Mouse (Mus musculus) embryo, embryonic 11.5 days (tissue): Measurements from ENCODE around the gene Tbc1d17.

ENCODE experiments used
- DNase-seq: peaks from one replicate; pipeline ENCODE4 v3.0.0-alpha.2; 2012; ENCODE audit warnings: low read depth, low spot score

Gene Tbc1d17

DNA sequence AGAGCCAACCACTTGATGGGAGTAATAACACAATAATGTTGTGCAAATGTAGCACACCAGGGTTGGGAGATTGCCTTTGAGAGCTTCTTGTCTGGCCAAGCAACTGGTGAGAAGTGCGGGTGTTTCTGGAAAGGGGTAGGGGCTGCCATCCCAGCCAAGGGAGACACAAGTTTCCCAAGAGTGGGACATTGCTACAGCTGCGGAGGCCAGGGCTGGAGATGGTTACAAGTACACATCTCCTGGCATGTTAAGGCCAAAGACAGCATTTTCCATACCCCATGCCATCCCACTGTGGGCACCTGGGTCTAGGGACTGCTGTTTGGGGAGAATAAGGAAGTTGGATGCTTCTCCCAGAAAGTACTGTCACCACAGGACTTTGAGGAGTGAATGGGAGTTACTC is 4.2 kb upstream of the Tbc1d17 start:
- DNase-seq, result no peak

GRCm38 (mm10) chr7:44852259-44853027 is 3.6 kb upstream of the Tbc1d17 start:
- DNase-seq, result no peak

- no peak for DNase-seq
Observed at GRCm38 (mm10) chr7:44851625-44852234, 2.9 kb upstream of the Tbc1d17 start.

DNA sequence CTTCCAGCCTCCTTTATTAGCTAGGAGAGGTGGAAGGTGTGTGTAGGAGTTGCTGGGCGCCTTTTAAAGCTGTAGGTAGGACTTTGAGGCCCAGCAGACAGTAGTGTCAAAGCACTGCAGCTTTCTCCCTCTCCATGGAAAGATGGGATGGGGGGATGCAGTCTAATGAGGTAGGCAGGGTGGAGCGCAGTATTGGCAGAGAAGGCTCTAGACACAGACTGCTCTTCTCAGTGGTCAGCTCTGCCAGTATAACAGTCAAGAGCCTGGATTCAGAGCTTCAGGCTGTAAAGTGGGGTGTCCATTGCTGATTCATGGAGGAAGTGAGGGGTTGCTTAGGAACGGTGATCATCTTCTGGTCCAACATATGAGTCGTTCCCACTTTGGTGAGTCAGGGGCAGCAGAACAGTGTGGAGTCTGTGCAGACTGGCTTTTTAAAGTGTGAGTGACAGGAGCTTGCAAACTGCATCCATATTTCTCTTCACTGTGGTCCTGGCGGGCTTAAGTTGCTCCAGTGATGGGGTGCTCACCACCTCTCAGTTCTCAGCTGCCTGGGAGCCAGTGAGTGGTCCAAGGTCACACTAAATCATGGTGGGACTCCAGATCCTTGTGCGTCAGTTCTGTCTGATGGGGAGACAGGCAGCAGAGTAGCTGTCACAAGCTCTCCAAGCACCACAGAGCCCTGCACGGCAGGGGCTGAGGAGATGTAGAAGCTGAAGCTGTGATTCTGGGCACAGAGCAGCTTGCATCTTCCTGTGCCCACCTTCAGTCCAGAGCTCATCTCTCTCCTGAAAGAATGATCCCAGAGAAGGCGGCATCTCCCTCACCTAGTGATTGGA is 2.1 kb upstream of the Tbc1d17 start:
- DNase-seq, result no peak

- peak; percentile 67 for DNase-seq
Observed at GRCm38 (mm10) chr7:44850146-44850545, 1.3 kb upstream of the Tbc1d17 start.

DNA sequence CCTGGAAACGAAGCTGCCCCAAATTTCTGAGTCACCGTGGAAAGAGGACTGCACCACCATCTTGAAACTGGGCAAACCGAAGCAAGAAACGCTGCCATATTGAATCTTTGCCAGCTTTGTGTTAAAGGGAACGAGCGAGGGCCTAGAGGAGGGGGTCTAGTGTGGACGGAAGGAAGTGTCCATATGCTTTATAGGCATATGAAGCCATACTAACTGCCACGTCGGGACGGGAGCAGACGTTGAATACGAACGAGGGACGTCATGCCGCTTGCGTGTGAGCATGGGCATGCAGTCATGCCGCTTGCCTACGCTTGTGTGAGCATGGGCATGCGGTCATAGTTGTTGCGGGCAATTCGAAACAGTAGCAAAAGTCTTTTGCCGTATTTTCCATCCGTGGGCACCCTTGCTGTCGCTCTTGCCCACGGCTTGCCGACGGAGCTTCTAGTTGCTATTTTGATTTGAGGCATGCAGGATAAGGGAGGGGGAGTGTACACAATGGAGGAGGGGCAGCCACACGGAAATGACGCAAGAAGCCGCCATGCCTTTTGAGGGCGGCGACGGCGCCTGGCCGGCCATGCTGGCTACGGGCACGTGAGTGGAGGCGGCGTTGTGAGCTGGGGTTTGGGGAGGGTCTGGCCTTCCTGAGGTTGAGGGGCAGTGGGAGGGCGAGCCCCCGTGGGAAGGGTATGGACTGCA is 685 bp upstream of the Tbc1d17 start:
- DNase-seq, result peak; percentile 86

- no peak for DNase-seq
Observed at GRCm38 (mm10) chr7:44847772-44848171, 1.1 kb downstream of the Tbc1d17 start.

DNA sequence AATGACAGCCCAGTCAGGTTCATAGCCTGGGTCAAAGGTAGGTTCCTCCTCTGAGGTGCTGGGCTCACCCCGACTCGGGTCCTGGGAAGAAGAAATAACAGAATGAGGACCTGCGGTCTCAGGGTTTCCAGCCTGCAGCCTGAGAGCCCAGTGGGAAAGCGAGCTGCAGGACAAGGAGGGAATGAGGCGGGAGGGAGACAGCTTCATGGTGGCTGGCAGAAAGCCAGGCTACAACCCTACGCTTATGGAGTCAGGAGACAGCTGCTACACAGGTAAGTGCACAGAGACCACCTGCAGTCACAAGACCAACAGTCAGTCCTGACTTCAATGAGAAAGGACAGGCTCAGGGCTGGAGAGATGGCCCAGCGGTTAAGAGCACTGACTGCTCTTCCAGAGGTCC is 2.1 kb downstream of the Tbc1d17 start:
- no peak for DNase-seq

GRCm38 (mm10) chr7:44845006-44845405 is 3.9 kb downstream of the Tbc1d17 start:
- DNase-seq, result no peak

- DNase-seq, result no peak
Observed at GRCm38 (mm10) chr7:44841825-44842463, 6.9 kb downstream of the Tbc1d17 start.

DNA sequence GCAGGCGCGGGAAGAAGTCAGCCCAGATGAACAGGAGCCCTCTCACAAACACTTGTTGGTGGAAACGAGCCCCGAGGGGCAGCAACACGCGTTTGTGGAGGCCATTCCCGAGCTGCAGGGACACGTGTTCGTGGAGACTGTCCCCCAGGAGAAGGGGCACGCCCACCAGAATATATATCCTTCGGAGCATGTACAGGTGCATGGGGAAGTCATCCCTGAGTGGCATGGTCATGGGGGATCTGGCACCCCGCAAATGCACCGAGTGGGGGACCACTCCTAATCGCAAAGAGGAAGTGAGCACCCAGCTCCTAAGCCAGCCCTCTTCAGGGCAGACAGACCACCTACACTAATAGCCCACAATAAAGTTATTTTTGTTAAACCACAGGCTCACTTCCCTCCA is 8.5 kb downstream of the Tbc1d17 start:
- DNase-seq, result no peak

GRCm38 (mm10) chr7:44839491-44840191 is 9.2 kb downstream of the Tbc1d17 start:
- no peak for DNase-seq

- no peak for DNase-seq
Observed at GRCm38 (mm10) chr7:44839171-44839490, 9.7 kb downstream of the Tbc1d17 start.

GRCm38 (mm10) chr7:44838073-44838472 is 10.8 kb downstream of the Tbc1d17 start:
- DNase-seq, result no peak

- no peak for DNase-seq
Observed at GRCm38 (mm10) chr7:44836423-44837053, 12.3 kb downstream of the Tbc1d17 start.

- no peak for DNase-seq
Observed at GRCm38 (mm10) chr7:44836016-44836404, 12.9 kb downstream of the Tbc1d17 start.

GRCm38 (mm10) chr7:44835373-44836015 is 13.4 kb downstream of the Tbc1d17 start:
- DNase-seq, result no peak

- DNase-seq, result no peak
Observed at GRCm38 (mm10) chr7:44832763-44833162, 16.1 kb downstream of the Tbc1d17 start.

- no peak for DNase-seq
Observed at GRCm38 (mm10) chr7:44828706-44829105, 20.2 kb downstream of the Tbc1d17 start.

DNA sequence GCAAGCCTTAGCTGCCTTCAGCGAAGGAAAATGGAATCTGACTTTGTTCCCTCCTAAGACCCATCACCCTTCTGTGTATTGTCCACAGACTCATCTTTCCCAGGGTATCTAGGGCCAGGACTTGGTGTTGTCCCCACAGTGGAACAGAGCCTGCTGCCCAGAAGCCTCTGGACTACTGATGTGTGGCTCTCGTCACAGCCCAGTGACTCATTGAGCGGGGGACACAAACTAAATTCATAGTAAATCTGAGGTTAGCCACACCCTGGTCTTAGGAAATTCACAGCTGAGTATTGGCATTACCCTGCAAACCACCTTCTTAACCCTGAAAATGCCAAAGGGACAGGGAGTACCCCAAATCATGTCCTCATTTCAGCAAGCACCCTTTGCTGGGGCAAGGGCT is 22.1 kb downstream of the Tbc1d17 start:
- no peak for DNase-seq
